Mouse (Mus musculus): ENCODE measurements around the gene Gls. TPM values are rescaled to one million over a fixed set of nuclear protein-coding genes. Genes with fewer than 3 reads are reported as not detected.
A peak's percentile ranks its signal among the peaks of the same experiment; 100 is the strongest.

Gene Gls
- polyA plus RNA-seq, 1 experiment: 9.8 TPM

- H3K36me3 ChIP-seq (ENCODE audit: control insufficient read depth, insufficient read depth, low read length): peaks cover 6% of the 10 kb centered on the region
- TF ChIP-seq CTCF (IDR thresholded peaks at IDR 0.05; ENCODE audit: extremely low read depth, insufficient read depth, insufficient read length, insufficient replicate concordance) (no peak), POLR2A (IDR thresholded peaks at IDR 0.05; ENCODE audit: low read depth, low read length) (no peak)
- no peaks in the 10 kb centered on the region for H3K4me1 ChIP-seq (ENCODE audit: control insufficient read depth, insufficient read depth, insufficient read length)
- H3K27ac ChIP-seq (ENCODE audit: insufficient read depth, low read length): no peak overlapping the region
- H3K27me3 ChIP-seq (ENCODE audit: control insufficient read depth, insufficient read depth, low read length): no peaks in the 10 kb centered on the region
- no peak for DNase-seq (ENCODE audit: low read depth in 1 of 2, low spot score in 2 of 2)
- WGBS: 54% methylated on average over 8 of the region's 8 CpGs
- H3K4me3 ChIP-seq (ENCODE audit: extremely low read depth, insufficient read depth, insufficient read length): no peak overlapping the region
Observed at GRCm38 (mm10) chr1:52171271-52171670, 61.8 kb downstream of the Gls start.

- no peaks in the 10 kb centered on the region for H3K27me3 ChIP-seq (ENCODE audit: control insufficient read depth, insufficient read depth, low read length)
- 78% methylated on average over 7 of the region's 7 CpGs for WGBS
Observed at GRCm38 (mm10) chr1:52170747-52171146, 62.3 kb downstream of the Gls start.

GRCm38 (mm10) chr1:52170057-52170456 is 63.0 kb downstream of the Gls start:
- no peaks in the 10 kb centered on the region for H3K27me3 ChIP-seq (ENCODE audit: control insufficient read depth, insufficient read depth, low read length)
- H3K4me3 ChIP-seq (ENCODE audit: extremely low read depth, insufficient read depth, insufficient read length): no peak overlapping the region
- H3K36me3 ChIP-seq (ENCODE audit: control insufficient read depth, insufficient read depth, low read length): peaks cover 11% of the 10 kb centered on the region
- no peak for TF ChIP-seq POLR2A (IDR thresholded peaks at IDR 0.05; ENCODE audit: low read depth, low read length)
- TF ChIP-seq CTCF (IDR thresholded peaks at IDR 0.05; ENCODE audit: extremely low read depth, insufficient read depth, insufficient read length, insufficient replicate concordance): peak; percentile 51; the same call in 1 of the 2 replicates
- 24% methylated on average over 3 of the region's 3 CpGs for WGBS
- H3K27ac ChIP-seq (ENCODE audit: insufficient read depth, low read length): no peak overlapping the region
- H3K4me1 ChIP-seq (ENCODE audit: control insufficient read depth, insufficient read depth, insufficient read length): no peaks in the 10 kb centered on the region
- peak; percentile 27 to 28 for DNase-seq (ENCODE audit: low read depth in 1 of 2, low spot score in 2 of 2)

More at GRCm38 (mm10) chr1:52170747-52171146, 62.3 kb downstream of the Gls start:
- H3K4me1 ChIP-seq (ENCODE audit: control insufficient read depth, insufficient read depth, insufficient read length): no peaks in the 10 kb centered on the region
- no peak for TF ChIP-seq CTCF (IDR thresholded peaks at IDR 0.05; ENCODE audit: extremely low read depth, insufficient read depth, insufficient read length, insufficient replicate concordance)
- no peak for TF ChIP-seq POLR2A (IDR thresholded peaks at IDR 0.05; ENCODE audit: low read depth, low read length)
- peaks cover 11% of the 10 kb centered on the region for H3K36me3 ChIP-seq (ENCODE audit: control insufficient read depth, insufficient read depth, low read length)
- H3K4me3 ChIP-seq (ENCODE audit: extremely low read depth, insufficient read depth, insufficient read length): no peak overlapping the region
- no peak overlapping the region for H3K27ac ChIP-seq (ENCODE audit: insufficient read depth, low read length)
- no peak for DNase-seq (ENCODE audit: low read depth in 1 of 2, low spot score in 2 of 2)

- no peak for TF ChIP-seq CTCF (IDR thresholded peaks at IDR 0.05; ENCODE audit: extremely low read depth, insufficient read depth, insufficient read length, insufficient replicate concordance)
- H3K27me3 ChIP-seq (ENCODE audit: control insufficient read depth, insufficient read depth, low read length): no peaks in the 10 kb centered on the region
- no peak overlapping the region for H3K27ac ChIP-seq (ENCODE audit: insufficient read depth, low read length)
- H3K4me1 ChIP-seq (ENCODE audit: control insufficient read depth, insufficient read depth, insufficient read length): no peaks in the 10 kb centered on the region
- 51% methylated on average over 14 of the region's 14 CpGs for WGBS
- no peak for DNase-seq (ENCODE audit: low read depth in 1 of 2, low spot score in 2 of 2)
- H3K36me3 ChIP-seq (ENCODE audit: control insufficient read depth, insufficient read depth, low read length): peaks cover 26% of the 10 kb centered on the region
- no peak overlapping the region for H3K4me3 ChIP-seq (ENCODE audit: extremely low read depth, insufficient read depth, insufficient read length)
Observed at GRCm38 (mm10) chr1:52166652-52167220, 66.3 kb downstream of the Gls start.

GRCm38 (mm10) chr1:52163707-52164457 is 69.2 kb downstream of the Gls start:
- Histone ChIP-seq H3K36me3 (ENCODE audit: control insufficient read depth, insufficient read depth, low read length) (peaks cover 47% of the 10 kb centered on the region), H3K27me3 (ENCODE audit: control insufficient read depth, insufficient read depth, low read length) (no peaks in the 10 kb centered on the region), H3K4me3 (ENCODE audit: extremely low read depth, insufficient read depth, insufficient read length) (no peak overlapping the region), H3K4me1 (ENCODE audit: control insufficient read depth, insufficient read depth, insufficient read length) (no peaks in the 10 kb centered on the region), H3K27ac (ENCODE audit: insufficient read depth, low read length) (no peak overlapping the region)
- DNase-seq (ENCODE audit: low read depth in 1 of 2, low spot score in 2 of 2): no peak
- no peak for TF ChIP-seq CTCF (IDR thresholded peaks at IDR 0.05; ENCODE audit: extremely low read depth, insufficient read depth, insufficient read length, insufficient replicate concordance)
- TF ChIP-seq POLR2A (IDR thresholded peaks at IDR 0.05; ENCODE audit: low read depth, low read length): no peak
- WGBS: 90% methylated on average over 5 of the region's 5 CpGs

GRCm38 (mm10) chr1:52161151-52161550 is 71.9 kb downstream of the Gls start:
- Histone ChIP-seq H3K36me3 (ENCODE audit: control insufficient read depth, insufficient read depth, low read length) (peaks cover 65% of the 10 kb centered on the region), H3K4me3 (ENCODE audit: extremely low read depth, insufficient read depth, insufficient read length) (no peak overlapping the region), H3K27ac (ENCODE audit: insufficient read depth, low read length) (no peak overlapping the region), H3K4me1 (ENCODE audit: control insufficient read depth, insufficient read depth, insufficient read length) (no peaks in the 10 kb centered on the region), H3K27me3 (ENCODE audit: control insufficient read depth, insufficient read depth, low read length) (no peaks in the 10 kb centered on the region)
- DNase-seq (ENCODE audit: low read depth in 1 of 2, low spot score in 2 of 2): no peak
- 93% methylated on average over 8 of the region's 8 CpGs for WGBS
- no peak for TF ChIP-seq POLR2A (IDR thresholded peaks at IDR 0.05; ENCODE audit: low read depth, low read length)
- no peak for TF ChIP-seq CTCF (IDR thresholded peaks at IDR 0.05; ENCODE audit: extremely low read depth, insufficient read depth, insufficient read length, insufficient replicate concordance)

Measured in spleen, adult 2 months (tissue).